Mouse (Mus musculus): ENCODE results near the gene Rhoh.

GRCm38 (mm10) chr5:65847656-65848055 is 13.4 kb upstream of the Rhoh start:
- no peak for TF ChIP-seq POLR2A (IDR thresholded peaks at IDR 0.05; ENCODE audit: insufficient read depth, low read depth, low read length)
- no peak for TF ChIP-seq CTCF (IDR thresholded peaks at IDR 0.05)
